Mouse (Mus musculus) urinary bladder, postnatal 10 days (tissue): ENCODE data around the gene Gadd45g.
"Not testable (repeated sequence)": the region's sequence is repeated elsewhere in the genome, so short reads cannot be mapped to it uniquely, and the experiment has no call there.

Source experiments
- DNase-seq: peaks from one replicate; pipeline ENCODE4 v3.0.0; 2022; ENCODE audit warnings: low spot score

The Gadd45g gene

DNA sequence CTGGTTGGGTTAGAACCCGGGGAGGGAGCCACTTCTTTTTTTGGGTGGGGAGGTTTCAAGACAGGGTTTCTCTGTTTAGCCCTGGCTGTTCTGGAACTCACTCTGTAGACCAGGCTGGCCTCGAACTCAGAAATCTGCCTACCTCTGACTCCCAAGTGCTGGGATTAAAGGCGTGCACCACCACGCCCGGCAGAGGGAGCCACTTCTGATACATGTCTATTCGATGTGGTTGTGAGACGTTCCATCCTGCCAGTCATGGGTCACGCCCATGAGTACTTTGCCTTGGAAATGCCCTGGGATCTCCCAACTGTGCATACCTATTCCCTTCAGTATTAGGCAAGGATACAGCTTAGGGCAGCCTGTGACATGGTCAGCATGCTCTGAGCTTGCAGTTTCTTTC is 12.5 kb upstream of the Gadd45g start:
- DNase-seq = not testable (repeated sequence)

GRCm38 (mm10) chr13:51834520-51834919 is 12.0 kb upstream of the Gadd45g start:
- no peak for DNase-seq

DNA sequence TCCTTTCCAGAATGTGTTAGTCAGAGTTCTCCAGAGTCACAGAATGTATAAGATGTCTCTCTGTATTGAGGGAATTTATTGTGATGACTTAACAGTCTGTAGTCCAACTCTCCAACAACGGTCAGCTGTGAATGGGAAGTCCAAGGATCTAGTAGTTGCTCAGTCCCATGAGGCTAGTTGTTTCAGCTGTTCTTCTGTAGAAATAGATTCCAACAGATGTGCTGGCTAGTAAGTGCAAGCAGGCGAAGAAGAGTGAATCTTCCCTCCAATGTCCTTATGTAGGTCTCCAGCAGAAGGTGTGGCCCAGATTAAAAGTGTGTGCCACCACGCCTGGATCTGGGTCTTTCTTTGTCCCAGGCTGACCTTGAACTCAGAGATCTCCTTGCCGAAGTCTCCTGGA is 11.3 kb upstream of the Gadd45g start:
- not testable (repeated sequence) for DNase-seq

GRCm38 (mm10) chr13:51837402-51837801 is 9.1 kb upstream of the Gadd45g start:
- no peak for DNase-seq

DNA sequence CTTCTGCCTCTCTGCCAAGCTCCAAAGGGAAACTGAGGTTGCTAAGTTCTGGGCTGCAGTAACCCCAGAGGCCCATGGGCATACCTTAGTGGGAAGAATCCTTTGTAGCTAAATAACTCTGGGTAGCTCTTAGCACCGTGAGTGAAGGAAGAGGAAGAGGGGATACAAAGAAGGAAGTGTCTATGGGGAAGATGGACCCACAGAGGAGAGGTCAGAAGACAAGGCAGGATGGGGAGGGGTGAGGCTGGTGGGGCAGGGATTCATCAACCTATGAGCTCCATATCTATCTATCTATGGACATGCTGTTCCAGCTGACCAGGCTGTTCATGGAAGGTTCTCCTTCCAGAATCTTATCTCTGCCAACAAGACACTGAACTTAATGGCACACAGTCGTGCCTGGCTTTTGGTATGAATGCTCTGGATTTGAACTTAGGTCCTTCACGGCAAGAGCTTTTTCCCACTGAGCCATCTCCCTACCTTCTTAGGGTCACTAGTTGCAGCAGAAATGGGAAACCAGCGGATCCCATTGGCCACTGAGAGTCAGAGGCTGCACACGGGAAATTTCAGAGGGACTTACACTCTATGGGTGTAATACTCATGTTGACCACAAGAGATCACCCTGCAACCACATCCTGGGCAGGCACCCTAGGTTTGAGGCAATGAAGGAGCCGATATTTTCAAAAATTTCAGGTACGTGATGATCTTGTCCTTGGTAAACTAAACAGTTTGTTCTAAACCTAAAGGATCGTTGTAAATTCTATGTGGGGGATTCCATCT is 7.0 kb upstream of the Gadd45g start:
- DNase-seq = no peak

DNA sequence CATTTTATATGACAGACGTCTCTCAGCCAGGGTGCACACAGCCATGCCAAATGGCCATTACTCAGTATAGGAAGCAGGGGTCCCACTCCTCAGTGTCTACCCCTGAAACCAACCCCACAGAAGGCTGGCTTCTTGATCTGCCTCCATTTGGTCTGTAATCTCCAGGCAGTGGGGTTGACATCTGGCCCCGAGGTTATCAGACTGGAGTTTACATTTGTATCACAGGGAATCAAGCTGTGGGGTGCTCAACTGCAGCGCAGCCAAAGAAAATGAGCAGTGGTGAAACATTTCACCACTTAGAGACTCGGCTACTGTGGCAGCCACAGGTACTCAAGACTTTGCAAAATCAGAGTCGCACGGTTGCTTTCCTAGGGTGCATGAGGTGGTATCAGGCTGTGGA is 5.8 kb upstream of the Gadd45g start:
- no peak for DNase-seq

- DNase-seq = no peak
These were observed 4.8 kb upstream of the Gadd45g start for GRCm38 (mm10) chr13:51841541-51842115.

- DNase-seq = no peak
These were observed 4.3 kb upstream of the Gadd45g start for GRCm38 (mm10) chr13:51842191-51842590.

DNA sequence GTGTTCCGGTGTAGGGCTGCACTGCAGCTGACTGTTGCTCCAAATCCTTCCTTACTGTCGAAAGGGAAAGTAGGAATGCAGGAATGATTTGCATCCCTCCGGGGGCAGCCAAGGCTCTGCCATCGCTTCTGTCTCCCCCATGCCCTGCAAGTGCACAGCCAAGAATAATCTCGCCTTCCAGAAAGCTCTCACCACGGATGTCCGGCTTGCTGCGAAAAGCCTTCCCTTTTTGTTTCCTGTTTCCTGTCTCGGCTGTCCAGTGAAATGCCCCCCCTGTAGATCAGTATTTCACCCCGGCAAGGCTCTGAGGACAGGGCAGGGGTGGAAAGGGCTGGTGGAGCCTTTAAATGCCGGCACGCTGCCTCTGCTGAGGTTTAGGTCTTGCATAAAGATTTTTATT is 3.7 kb upstream of the Gadd45g start:
- no peak for DNase-seq

- DNase-seq = no peak
These were observed 3.2 kb upstream of the Gadd45g start for GRCm38 (mm10) chr13:51843298-51843697.

- DNase-seq = no peak
These were observed 2.4 kb upstream of the Gadd45g start for GRCm38 (mm10) chr13:51844118-51844517.

- DNase-seq = no peak
These were observed 1.8 kb upstream of the Gadd45g start for GRCm38 (mm10) chr13:51844661-51845060.

GRCm38 (mm10) chr13:51845072-51845471 is 1.4 kb upstream of the Gadd45g start:
- DNase-seq = no peak

- DNase-seq = peak; percentile 51
These were observed 787 bp upstream of the Gadd45g start for GRCm38 (mm10) chr13:51845591-51846191.

DNA sequence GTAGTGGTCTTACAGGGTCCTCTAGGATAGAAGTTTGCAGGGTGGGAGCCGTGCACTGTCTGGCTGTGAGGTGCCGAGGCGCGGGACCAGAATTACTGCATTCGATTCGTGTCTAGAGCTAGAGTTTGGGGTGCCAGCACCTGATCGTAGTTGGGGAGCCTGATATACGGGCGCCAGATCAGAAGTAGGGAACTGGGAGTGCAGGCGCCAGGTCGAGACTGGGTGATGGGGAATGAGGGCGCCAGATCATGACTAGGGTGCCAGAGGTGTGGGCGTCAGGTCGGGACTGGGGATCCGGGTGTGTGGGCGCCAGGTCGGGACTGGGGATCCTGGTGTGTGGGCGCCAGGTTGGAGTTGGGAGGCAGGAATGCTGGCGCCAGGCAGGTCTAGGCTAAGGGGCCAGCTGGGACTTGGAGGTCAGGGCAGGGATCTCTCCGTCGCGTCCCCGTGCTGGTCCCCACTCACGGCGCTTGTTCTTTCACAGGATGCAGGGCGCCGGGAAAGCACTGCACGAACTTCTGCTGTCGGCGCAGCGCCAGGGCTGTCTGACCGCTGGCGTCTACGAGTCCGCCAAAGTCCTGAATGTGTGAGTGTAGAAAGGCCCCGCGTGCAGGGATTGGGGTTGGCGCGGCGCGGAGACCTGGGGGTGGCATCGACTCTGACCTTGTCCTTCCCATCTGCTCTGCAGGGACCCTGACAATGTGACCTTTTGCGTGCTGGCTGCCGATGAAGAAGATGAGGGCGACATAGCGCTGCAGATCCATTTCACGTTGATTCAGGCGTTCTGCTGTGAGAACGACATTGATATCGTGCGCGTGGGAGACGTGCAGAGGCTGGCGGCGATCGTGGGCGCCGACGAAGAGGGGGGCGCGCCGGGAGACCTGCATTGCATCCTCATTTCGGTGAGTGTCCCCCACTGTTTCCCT is 653 bp downstream of the Gadd45g start:
- peak; percentile 36 for DNase-seq

DNA sequence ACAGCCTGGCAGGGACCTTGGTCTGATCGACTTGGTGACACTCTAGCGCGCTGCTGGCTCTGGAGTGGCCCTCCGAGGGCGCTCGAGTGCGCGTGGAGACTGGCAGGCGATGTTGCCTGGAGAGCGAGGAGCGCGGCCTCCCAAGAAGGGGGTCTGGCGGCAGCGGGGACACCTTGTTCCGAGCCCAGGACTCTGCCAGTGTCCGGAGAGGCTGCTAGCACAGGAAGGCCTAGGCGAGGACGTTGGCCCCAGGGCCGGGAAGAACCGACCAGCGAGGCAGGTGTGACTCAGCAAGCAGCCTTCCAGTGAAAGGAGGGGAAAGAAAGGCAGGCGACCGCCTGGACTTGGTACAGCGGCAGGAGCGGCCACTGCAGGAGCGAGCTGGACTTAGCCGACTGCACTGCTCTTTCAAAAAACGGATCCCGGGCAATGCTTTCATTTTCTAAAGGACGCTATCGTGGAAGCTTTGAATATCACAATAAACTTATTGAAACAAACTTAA is 1.6 kb downstream of the Gadd45g start:
- peak; percentile 38 for DNase-seq

GRCm38 (mm10) chr13:51848481-51849240 is 2.2 kb downstream of the Gadd45g start:
- DNase-seq = no peak

DNA sequence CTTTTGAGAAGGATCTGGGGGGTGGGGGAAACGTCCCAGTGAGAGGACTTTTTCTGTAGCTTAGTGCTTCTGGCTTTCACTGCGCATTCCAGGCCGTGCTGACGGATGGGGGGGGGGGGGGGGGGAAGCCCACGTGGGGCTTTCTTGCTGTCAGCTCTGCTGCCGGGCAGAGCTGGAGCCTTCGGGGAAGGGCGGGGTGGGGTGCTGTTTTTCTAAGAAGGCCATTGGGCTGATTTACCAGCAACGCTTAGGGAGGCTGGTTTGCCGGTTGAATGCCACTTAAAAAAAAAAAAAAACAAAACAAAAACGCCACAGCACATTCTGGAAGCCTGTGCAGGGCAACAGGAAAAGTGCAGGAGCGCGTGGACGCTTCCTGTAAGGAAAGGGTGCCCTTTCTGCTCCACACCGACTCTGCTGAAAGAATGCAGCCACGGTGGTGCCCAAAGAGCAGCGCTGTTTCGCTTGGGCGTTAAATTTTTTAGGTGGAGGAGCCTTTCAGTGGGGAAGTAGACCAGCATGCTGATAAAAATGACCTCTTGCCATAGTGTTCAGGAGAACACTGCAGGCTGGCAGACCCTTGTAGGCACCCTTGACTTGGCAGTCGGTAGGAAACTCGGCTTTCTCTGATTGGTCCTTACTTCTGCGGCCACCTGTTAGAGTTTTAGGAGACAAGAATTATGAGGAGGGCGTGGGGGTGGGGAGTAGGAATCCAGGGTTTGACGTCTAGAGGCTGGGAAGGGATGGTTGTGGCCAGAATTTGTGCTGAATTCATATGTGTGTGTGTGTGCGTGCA is 3.0 kb downstream of the Gadd45g start:
- no peak for DNase-seq

DNA sequence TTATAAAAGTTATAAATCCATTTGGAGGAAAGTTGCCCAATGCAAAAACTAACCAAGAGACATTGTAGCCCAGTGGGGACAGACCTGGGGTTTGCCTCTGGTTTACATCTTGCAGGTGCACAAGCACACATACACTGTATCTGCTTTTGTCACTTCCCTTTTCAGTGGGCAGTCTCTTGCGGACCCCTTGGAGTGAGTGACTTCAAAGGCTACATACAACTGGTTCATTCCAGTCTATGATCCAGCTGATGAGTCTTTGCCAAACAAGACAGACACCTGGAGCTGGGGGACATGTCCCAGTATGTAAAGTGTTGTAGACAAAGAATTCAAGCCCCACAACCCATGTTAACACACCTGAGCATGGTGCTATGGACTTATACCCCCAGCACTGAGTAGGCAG is 4.1 kb downstream of the Gadd45g start:
- DNase-seq = no peak

- no peak for DNase-seq
These were observed 6.2 kb downstream of the Gadd45g start for GRCm38 (mm10) chr13:51852560-51853190.
